Comparison of ENCODE assay signal across 19 mouse cellular contexts in the genomic region with DNA sequence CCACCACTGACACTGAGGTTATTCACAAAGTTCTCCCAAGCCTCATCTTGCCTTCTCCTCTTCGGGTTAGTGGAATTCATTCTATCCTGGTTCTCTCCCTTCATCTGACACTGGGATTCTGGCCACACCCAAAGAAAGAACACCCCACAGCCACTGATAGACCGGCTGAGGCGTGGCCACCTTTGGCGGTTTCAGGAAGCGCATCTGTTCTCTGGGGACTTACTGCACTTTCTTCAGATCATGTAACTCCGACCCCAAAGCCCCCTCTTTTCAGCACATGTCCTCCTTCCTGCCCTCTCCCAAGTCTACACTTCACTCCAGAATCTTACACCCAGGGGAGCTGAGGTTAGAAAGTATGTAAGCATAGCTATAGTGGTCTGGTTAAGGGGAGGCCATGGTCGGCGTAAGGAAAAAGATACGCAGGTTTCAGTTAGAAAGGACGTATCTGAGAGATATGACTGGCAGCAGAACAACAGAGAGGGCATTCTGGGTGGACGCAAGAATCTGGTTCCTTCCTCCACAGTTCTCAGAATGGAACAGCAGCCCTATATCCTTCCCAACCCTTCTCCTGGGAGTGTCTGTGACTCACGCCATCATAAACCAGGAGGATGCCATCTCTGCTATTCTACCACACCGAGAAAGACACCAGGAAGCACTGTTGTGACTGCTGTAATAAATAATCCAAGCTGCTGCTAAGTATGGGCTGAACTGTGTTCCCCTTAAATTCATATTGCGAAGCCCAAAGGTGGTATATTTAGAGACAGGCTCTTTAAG.
DNase-seq lines count a peak whose midpoint lies in the region; ATAC-seq and TF ChIP-seq lines count a peak whose summit lies in the region.
"Had no signal": no experiment of that assay in that cellular context is flagged by ENCODE, and none has a peak within 500 bp of the region (broad histone marks: within the 10 kb centered on the region; RNA-seq: fewer than 3 reads in every experiment).

No protein-coding gene starts in this region.

- no peaks in the 10 kb centered on the region for H3K27me3 ChIP-seq in spleen, adult 2 months (ENCODE audit: control insufficient read depth, insufficient read depth, low read length)
- no peaks in the 10 kb centered on the region for H3K27me3 ChIP-seq in intestine, embryonic 15.5 days (replicated peaks)
- H3K27me3 ChIP-seq: embryonic facial prominence, embryonic 15.5 days; liver, embryonic 15.5 days had no signal

- TF ChIP-seq CTCF in spleen, adult 2 months (IDR thresholded peaks at IDR 0.05; ENCODE audit: extremely low read depth, insufficient read depth, insufficient read length, insufficient replicate concordance) = no peak

- H3K4me1 ChIP-seq in spleen, adult 2 months (ENCODE audit: control insufficient read depth, insufficient read depth, insufficient read length) = no peaks in the 10 kb centered on the region; the same call in 1 of the 2 replicates
- H3K4me1 ChIP-seq in intestine, embryonic 15.5 days (replicated peaks) = peaks cover 9% of the 10 kb centered on the region; the same call in 1 of the 2 replicates
- H3K4me1 ChIP-seq: embryonic facial prominence, embryonic 15.5 days; liver, embryonic 15.5 days had no signal

- intact Hi-C loops in left cerebral cortex, postnatal 4 days (cut with DNase I) = no loop called here

- H3K9me3 ChIP-seq in intestine, embryonic 15.5 days = no peaks in the 10 kb centered on the region
- H3K9me3 ChIP-seq: embryonic facial prominence, embryonic 15.5 days; G1E; liver, embryonic 15.5 days; midbrain, embryonic 10.5 days had no signal

- ATAC-seq in frontal cortex, adult (ENCODE audit: low TSS enrichment) = peak; percentile 50; the same call in 1 of the 2 replicates
- ATAC-seq in intestine, embryonic 15.5 days = peak; percentile 79
- ATAC-seq: forebrain, embryonic 14.5 days had no signal

- H3K36me3 ChIP-seq in spleen, adult 2 months (ENCODE audit: control insufficient read depth, insufficient read depth, low read length) = no peaks in the 10 kb centered on the region
- H3K36me3 ChIP-seq in intestine, embryonic 15.5 days = no peaks in the 10 kb centered on the region
- H3K36me3 ChIP-seq: embryonic facial prominence, embryonic 15.5 days; G1E; liver, embryonic 15.5 days; midbrain, embryonic 10.5 days had no signal

- no peak overlapping the region for H3K27ac ChIP-seq in spleen, adult 2 months (ENCODE audit: insufficient read depth, low read length)
- H3K27ac ChIP-seq in intestine, embryonic 15.5 days = no peak overlapping the region
- H3K27ac ChIP-seq: embryonic facial prominence, embryonic 15.5 days; liver, embryonic 15.5 days; midbrain, embryonic 10.5 days; stomach, postnatal 0 days had no signal

- 45% methylated on average over 14 of the region's 14 CpGs for WGBS in spleen, adult 2 months
- WGBS in intestine, embryonic 15.5 days = 55% methylated on average over 14 of the region's 14 CpGs

- DNase-seq in frontal cortex, postnatal 25 days (ENCODE audit: low spot score in 2 of 2) = no peak
- peak in 1 of 2 experiments; percentile 26 for DNase-seq in spleen, adult 2 months (ENCODE audit: low read depth in 1 of 2, low spot score in 2 of 2)
- DNase-seq in spleen, adult 12 weeks (ENCODE audit: low spot score) = no peak
- DNase-seq in thymus, postnatal 4 days = peak; percentile 65
- no peak for DNase-seq in urinary bladder, postnatal 14 days (ENCODE audit: low spot score)
- no peak for DNase-seq in left cerebral cortex, postnatal 4 days
- DNase-seq: cerebellum, adult 11-12 months; gastrocnemius, postnatal 25 days; kidney, adult 18-20 months; kidney, postnatal 25 days; right cerebral cortex, postnatal 25 days had no signal

- no peak for TF ChIP-seq POLR2A in spleen, adult 2 months (IDR thresholded peaks at IDR 0.05; ENCODE audit: low read depth, low read length)

- peak overlapping the region; percentile 21; the same call in 1 of the 2 replicates for H3K4me3 ChIP-seq in spleen, adult 2 months (ENCODE audit: extremely low read depth, insufficient read depth, insufficient read length)
- no peak overlapping the region for H3K4me3 ChIP-seq in intestine, embryonic 15.5 days (replicated peaks)
- H3K4me3 ChIP-seq: embryonic facial prominence, embryonic 15.5 days; liver, embryonic 15.5 days; midbrain, embryonic 10.5 days had no signal

- no peak overlapping the region for H3K4me2 ChIP-seq in intestine, embryonic 15.5 days (replicated peaks)
- H3K4me2 ChIP-seq: embryonic facial prominence, embryonic 15.5 days; liver, embryonic 15.5 days had no signal

- H3K9ac ChIP-seq in intestine, embryonic 15.5 days = no peak overlapping the region
- H3K9ac ChIP-seq: embryonic facial prominence, embryonic 15.5 days; liver, embryonic 15.5 days had no signal
